Mouse (Mus musculus): ENCODE data around the gene Pkig. TPM values are rescaled to one million over a fixed set of nuclear protein-coding genes. Genes with fewer than 3 reads are reported as not detected.

Gene Pkig
- total and polyA plus RNA-seq, 3 experiments, result 225 to 364 (median 227) TPM

DNA sequence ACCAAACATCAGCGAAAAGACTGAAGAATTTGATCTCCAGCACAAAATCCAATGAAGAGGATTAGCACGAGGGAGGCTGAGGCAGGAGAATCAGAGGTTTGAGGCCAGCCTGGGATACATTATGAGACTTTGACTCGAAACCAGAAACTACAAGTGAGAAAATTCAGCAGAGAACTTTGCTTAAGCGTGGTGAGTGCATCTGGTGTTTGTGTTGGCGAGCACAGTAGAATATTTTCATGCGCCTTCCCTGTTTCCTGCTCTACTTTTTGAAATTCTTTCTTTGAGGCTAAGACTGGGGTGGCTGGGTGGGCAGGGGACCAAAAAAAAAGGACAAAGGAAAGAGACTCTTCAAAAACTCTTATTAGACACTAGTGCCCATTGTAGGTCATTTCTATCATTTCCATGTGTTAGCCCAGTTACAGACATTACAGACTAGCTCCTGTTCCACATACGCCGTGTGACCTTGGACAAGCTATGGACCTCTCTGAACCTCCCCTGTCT, 53.2 kb downstream of the Pkig start (continued):
- no peak for TF ChIP-seq GABPA (IDR thresholded peaks at IDR 0.05; ENCODE audit: insufficient replicate concordance, low read depth, low read length)
- TF ChIP-seq ZC3H11A (IDR thresholded peaks at IDR 0.05; ENCODE audit: low read depth, low read length), result no peak
- TF ChIP-seq MAFK (IDR thresholded peaks at IDR 0.05; ENCODE audit: insufficient replicate concordance, low read length), result no peak
- TF ChIP-seq E2F4 (IDR thresholded peaks at IDR 0.05; ENCODE audit: insufficient replicate concordance, low read depth, low read length), result no peak
- TF ChIP-seq SMC3 (IDR thresholded peaks at IDR 0.05; ENCODE audit: low read depth, low read length), result no peak
- TF ChIP-seq CHD1 (IDR thresholded peaks at IDR 0.05; ENCODE audit: low read depth, low read length), result peak; percentile 74
- no peak for TF ChIP-seq RCOR1 (conservative IDR thresholded peaks at IDR 0.05; ENCODE audit: low read depth, low read length)
- no peak for TF ChIP-seq CHD2 (IDR thresholded peaks at IDR 0.05; ENCODE audit: low read length)
- no peak for TF ChIP-seq BHLHE40 (IDR thresholded peaks at IDR 0.05; ENCODE audit: low read depth, low read length)
- TF ChIP-seq USF2 (conservative IDR thresholded peaks at IDR 0.05; ENCODE audit: low read depth, low read length), result no peak
- TF ChIP-seq NELFE (IDR thresholded peaks at IDR 0.05; ENCODE audit: low read depth, low read length), result no peak
- no peak for TF ChIP-seq ELF1 (IDR thresholded peaks at IDR 0.05; ENCODE audit: low read depth, low read length)
- TF ChIP-seq MAZ (IDR thresholded peaks at IDR 0.05; ENCODE audit: low read depth, low read length), result peak; percentile 28; the same call in 1 of the 2 replicates
- no peak for TF ChIP-seq MAX (IDR thresholded peaks at IDR 0.05; ENCODE audit: low read length)
- 0 out of 2 replicates have a peak, but pooled peaks have one; percentile 4 for TF ChIP-seq IRF4 (IDR thresholded peaks at IDR 0.05; ENCODE audit: low read depth, low read length)
- no peak for TF ChIP-seq POLR2A (IDR thresholded peaks at IDR 0.05; ENCODE audit: low read depth, low read length)
- TF ChIP-seq ZNF384 (IDR thresholded peaks at IDR 0.05; ENCODE audit: low read depth, low read length), result no peak

DNA sequence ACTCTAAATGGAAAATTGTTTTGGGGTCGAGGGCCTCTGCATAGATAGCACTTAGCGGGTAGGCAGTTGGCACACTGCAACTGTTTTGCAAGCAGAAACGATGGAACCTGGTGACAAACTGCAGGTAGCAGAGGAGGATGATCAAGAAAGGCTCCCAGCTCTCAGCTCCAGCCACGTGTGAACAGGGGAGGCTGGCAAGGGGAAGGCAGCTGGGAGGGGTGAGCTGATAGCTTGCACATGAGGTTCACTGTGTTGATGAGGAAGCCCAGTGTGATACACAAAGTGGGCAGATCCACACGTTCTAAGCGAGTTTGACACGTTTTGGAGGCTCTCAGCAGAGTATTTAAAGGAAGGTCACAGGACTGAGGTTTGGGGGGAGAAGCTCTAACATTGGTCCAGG, 54.3 kb downstream of the Pkig start:
- in situ Hi-C loops (cut with MboI; ENCODE audit: low pct_ligation_motif_present, low pct_unique_long_range_greater_than_20kb, low sequenced_read_pairs), result no loop called here
- DNase-seq (ENCODE audit: extremely low read depth), result no peak
- Histone ChIP-seq H3K27me3 (replicated peaks) (no peaks in the 10 kb centered on the region), H3K79me2 (replicated peaks; ENCODE audit: control insufficient read depth, extremely low read depth, insufficient read depth, poor library complexity, severe bottlenecking) (peaks cover 74% of the 10 kb centered on the region), H3K9me3 (replicated peaks; ENCODE audit: low read length) (no peaks in the 10 kb centered on the region), H3K4me1 (ENCODE audit: control insufficient read depth in 1 of 2, insufficient read depth in 2 of 2) (peaks cover 41 to 96% of the 10 kb centered on the region in 2 experiments), H3K27ac (ENCODE audit: insufficient read depth, low read depth) (peak overlapping the region; percentile 88), H3K9ac (ENCODE audit: insufficient read depth, low read depth) (peak overlapping the region; percentile 22; the same call in 1 of the 2 replicates), H3K4me3 (replicated peaks in 1 of 3; ENCODE audit: low read depth in 2 of 3, low read length in 2 of 3, poor library complexity in 1 of 3) (no peak overlapping the region), H3K4me2 (ENCODE audit: insufficient read depth, low read depth, poor library complexity, severe bottlenecking) (peak overlapping the region; percentile 16; the same call in 1 of the 2 replicates), H3K36me3 (replicated peaks in 1 of 2; ENCODE audit: control insufficient read depth in 1 of 2, insufficient read depth in 1 of 2, low read length in 1 of 2) (peaks cover 11 to 84% of the 10 kb centered on the region in 2 experiments)
- TF ChIP-seq RCOR1 (conservative IDR thresholded peaks at IDR 0.05; ENCODE audit: low read depth, low read length) (0 out of 2 replicates have a peak, but pooled peaks have one; percentile 16), TCF12 (IDR thresholded peaks at IDR 0.05; ENCODE audit: low read depth, low read length) (no peak), MXI1 (IDR thresholded peaks at IDR 0.05; ENCODE audit: low read depth, low read length) (peak; percentile 50), IRF4 (IDR thresholded peaks at IDR 0.05; ENCODE audit: low read depth, low read length) (no peak), RAD21 (IDR thresholded peaks at IDR 0.05; ENCODE audit: low read depth, low read length) (no peak), CHD2 (IDR thresholded peaks at IDR 0.05; ENCODE audit: low read length) (no peak), TBP (conservative IDR thresholded peaks at IDR 0.05; ENCODE audit: low read depth, low read length) (no peak), PAX5 (IDR thresholded peaks at IDR 0.05; ENCODE audit: low read length) (no peak), SIN3A (IDR thresholded peaks at IDR 0.05; ENCODE audit: low read length) (no peak), CTCF (conservative IDR thresholded peaks at IDR 0.05 in 1 of 2, IDR thresholded peaks at IDR 0.05 in 1 of 2; ENCODE audit: low read depth in 2 of 2, low read length in 2 of 2) (no peak), MAZ (IDR thresholded peaks at IDR 0.05; ENCODE audit: low read depth, low read length) (0 out of 2 replicates have a peak, but pooled peaks have one; percentile 34), NELFE (IDR thresholded peaks at IDR 0.05; ENCODE audit: low read depth, low read length) (peak; percentile 15; the same call in 1 of the 2 replicates), ETS1 (conservative IDR thresholded peaks at IDR 0.05; ENCODE audit: low read depth, low read length) (0 out of 2 replicates have a peak, but pooled peaks have one; percentile 31), NRF1 (IDR thresholded peaks at IDR 0.05; ENCODE audit: low read depth, low read length) (no peak), POLR2A (IDR thresholded peaks at IDR 0.05; ENCODE audit: low read depth, low read length) (no peak), MEF2A (IDR thresholded peaks at IDR 0.05; ENCODE audit: borderline replicate concordance, low read depth, low read length) (no peak), BHLHE40 (IDR thresholded peaks at IDR 0.05; ENCODE audit: low read depth, low read length) (peak; percentile 64), MYC (IDR thresholded peaks at IDR 0.05; ENCODE audit: low read depth, low read length) (0 out of 2 replicates have a peak, but pooled peaks have one; percentile 69), SMC3 (IDR thresholded peaks at IDR 0.05; ENCODE audit: low read depth, low read length) (no peak), GABPA (IDR thresholded peaks at IDR 0.05; ENCODE audit: insufficient replicate concordance, low read depth, low read length) (no peak), ZNF384 (IDR thresholded peaks at IDR 0.05; ENCODE audit: low read depth, low read length) (no peak), USF2 (conservative IDR thresholded peaks at IDR 0.05; ENCODE audit: low read depth, low read length) (no peak), MAX (IDR thresholded peaks at IDR 0.05; ENCODE audit: low read length) (peak; percentile 72)
- dilution Hi-C loops (cut with MboI; ENCODE audit: extremely low pct_ligation_motif_present, extremely low pct_unique_long_range_greater_than_20kb, low sequenced_read_pairs), result no loop called here

Data from CH12.LX (cell line).